Mouse (Mus musculus): Measurements from ENCODE around the gene Mylk.

DNA sequence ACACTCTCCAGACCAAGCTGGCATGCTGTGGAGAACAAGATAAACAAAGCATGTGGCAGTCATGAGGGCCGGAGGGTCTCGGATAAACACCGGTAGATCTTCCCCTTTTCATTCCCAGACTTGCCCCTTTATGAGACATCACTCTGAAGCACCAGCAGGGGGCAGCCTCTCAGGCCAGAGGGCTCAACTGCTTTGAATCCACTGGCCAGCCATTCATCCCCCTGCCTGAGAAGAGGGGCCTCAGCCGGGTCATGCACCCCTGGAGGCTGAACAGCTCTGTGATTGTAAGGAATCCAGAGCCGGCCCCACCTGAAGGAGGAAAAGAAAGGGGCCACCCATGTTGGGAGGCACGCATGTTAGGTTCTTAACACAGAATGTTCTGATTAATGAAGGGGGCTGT, 175.2 kb downstream of the Mylk start:
- TF ChIP-seq CTCF (IDR thresholded peaks at IDR 0.05; ENCODE audit: low read depth, low read length) (peak; percentile 71), POLR2A (IDR thresholded peaks at IDR 0.05; ENCODE audit: borderline replicate concordance, low read depth, low read length) (no peak)
